Mouse (Mus musculus) activated CD4-positive, CD25-positive, alpha-beta regulatory T cell, adult 4 months (primary cell): ENCODE measurements around the gene Elmo2. TPM values are rescaled to one million over a fixed set of nuclear protein-coding genes. Genes with fewer than 3 reads are reported as not detected.

ENCODE experiments used
- ATAC-seq: one replicate; pipeline ENCODE4 v1.8.0; 2017
- polyA plus RNA-seq, 2 experiments: library from polyadenylated mRNA; unstranded; fragments of 100-300 nt; shearing (Covaris generic); gene quantifications; one replicate each; pipeline ENCODE4 v1.2.1; 2017

The Elmo2 gene
- polyA plus RNA-seq, result 10 to 100 TPM; 30.4 to 35.4 TPM

DNA sequence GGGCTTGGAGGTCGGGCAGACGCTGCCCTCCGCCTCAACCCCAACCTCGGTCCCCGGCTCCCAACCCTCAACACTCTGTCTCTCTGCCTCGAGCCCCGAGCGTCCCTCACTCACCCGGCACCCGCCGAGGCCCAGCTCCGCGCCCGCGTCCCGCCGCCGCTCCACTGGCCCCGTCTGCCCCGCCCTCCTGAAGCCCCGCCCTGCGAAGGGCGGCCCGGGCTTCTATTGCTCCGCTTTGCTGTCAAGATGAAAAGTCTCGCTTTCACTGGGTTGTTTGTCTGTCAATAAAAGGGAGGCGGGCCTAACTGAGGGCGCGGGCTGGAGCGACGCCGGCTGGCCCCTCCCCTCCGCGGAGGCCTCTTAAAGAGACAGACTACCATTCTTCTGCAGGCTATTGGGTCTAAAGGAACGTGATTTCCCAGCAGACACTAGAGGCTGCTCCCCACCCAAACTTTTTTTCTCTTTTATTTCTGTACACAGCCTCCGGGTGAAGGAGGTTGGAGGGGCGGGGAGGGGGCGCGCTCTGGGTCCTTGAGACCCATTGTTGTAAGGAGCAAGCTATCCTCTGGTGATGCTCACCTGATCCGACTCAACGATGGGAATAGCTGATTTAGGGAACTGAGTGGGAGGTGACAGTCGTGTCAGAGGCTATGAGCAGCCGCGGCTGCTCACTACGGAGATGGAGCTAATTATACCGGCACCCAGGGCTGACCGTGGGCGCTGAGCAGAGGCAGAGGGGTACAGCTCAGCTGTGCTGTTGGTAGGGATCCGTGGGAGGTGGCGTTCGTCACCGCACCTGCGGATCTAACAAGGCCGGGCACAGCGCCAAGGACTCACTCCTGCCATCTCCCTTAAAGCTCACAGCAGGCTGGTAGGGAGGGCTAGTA is at the start of gene Elmo2:
Elmo2 (minus strand) TSS at position 176 of the 887 bp plus-strand sequence.
- peak; percentile 97 for ATAC-seq

DNA sequence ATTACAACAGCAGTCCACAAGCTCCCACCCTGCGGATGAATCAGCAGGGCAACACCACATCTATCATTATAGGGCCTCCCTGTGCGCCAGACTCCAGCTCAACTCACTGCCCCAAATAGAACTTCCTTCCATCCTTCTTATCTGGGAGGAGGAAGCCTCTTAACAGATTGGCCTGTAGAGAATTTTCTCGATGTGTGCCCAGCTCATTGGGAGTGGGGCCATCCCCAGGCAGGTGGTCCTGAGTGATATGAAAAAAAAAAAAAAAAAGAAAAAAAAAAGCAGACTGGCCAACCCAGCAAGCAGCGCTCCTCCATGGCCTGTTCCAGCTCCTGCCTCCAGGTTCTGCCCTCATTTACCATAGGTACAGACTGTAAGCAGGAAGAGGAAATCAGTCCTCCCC is 49.7 kb upstream of the Elmo2 start:
- ATAC-seq, result no peak

DNA sequence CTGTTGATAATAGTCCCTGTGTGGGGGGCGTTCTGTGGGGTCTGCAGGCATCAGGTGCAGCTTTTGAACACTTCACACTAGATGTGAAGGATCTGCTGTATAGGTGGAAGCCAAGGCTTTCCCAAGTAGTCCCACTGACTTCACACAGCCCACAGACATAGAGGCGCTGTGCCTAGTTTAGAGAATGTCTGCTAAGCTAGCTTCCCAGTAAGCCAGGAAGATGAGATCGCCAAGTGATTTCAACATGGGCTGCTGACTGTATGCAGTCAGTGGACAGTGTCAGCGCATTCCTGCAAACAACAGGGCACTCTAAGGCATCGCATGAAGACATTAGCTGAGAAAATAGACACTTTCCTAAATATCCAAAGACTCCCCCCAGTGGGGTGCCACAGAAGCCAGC is 49.2 kb upstream of the Elmo2 start:
- ATAC-seq, result no peak

- ATAC-seq, result no peak
Measured at GRCm38 (mm10) chr2:165371066-165371465, 44.8 kb upstream of the Elmo2 start.

- no peak for ATAC-seq
Measured at GRCm38 (mm10) chr2:165370348-165370747, 44.1 kb upstream of the Elmo2 start.

- no peak for ATAC-seq
Measured at GRCm38 (mm10) chr2:165368496-165368895, 42.2 kb upstream of the Elmo2 start, which contains the start of gene Zfp663. Zfp663 (minus strand) TSS chr2:165368729.

DNA sequence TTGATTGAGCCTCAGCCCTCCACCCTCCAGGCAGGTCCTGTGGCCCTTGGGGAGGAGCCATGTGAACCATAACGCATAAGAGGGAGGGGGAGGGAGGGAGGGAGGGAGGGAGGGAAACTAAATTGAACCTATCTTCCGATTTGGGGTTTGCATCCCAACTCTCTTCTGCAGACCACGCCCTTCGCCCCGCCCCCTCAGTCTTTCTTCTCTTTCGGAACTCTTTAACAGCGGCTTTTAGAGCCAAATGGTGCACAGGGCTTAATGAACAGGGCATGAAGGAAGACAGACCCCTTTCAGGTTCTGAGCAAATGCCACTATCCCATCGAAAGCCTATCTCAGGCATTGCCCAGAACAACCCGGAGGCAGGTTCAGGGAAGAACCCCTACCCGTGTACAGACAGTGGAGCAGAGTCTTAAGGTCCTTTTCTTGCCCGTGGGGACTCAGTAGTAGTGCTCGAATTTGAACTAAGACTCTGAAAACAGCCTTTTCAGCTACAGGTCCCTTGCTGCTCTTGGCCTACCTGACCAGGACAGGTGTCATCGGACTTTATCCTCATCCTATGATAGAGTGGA is 41.7 kb upstream of the Elmo2 start:
- no peak for ATAC-seq

DNA sequence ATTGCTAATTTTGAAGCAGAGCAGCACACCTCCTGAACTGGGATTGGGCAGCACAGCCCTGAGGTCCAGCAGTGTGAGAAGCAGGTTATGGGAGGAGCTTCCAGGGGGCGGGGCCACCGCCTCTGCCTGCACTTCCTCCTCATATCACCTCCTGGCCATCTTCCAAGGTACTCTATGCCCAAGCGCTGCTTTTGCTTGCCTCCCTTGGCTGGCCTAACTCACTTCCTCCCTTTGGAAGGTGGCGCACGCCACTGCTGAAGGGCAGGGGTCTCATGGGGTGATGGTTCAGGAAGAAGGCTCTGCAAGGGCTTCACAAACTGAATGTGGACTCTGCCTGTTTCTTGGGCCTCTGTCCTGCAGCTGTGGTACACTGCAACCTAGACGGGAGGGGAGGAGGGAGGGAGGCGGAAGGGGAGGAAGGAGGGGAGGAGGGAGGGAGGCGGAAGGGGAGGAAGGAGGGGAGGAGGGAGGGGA is 40.8 kb upstream of the Elmo2 start:
- ATAC-seq, result no peak

- ATAC-seq, result no peak
Measured at GRCm38 (mm10) chr2:165364334-165365091, 38.2 kb upstream of the Elmo2 start.

DNA sequence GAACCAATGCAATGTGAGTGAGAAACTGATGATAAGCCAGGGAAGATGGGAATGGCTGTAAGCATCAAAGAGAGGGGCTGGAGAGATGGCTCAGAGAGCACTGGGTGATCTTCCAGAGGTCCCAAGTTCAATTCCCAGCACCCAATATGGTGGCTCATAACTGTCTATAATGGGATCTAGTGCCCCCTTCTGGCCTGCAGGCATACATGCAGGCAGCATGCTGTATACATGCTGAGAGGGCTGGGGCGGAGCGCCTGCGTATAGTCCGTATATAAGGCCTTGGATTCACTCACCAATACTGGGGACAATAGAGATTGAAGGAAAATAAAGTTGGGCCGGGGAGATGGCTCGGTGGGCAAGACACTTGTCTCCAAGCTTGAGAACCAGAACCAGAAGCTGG is 37.0 kb upstream of the Elmo2 start:
- ATAC-seq, result no peak

DNA sequence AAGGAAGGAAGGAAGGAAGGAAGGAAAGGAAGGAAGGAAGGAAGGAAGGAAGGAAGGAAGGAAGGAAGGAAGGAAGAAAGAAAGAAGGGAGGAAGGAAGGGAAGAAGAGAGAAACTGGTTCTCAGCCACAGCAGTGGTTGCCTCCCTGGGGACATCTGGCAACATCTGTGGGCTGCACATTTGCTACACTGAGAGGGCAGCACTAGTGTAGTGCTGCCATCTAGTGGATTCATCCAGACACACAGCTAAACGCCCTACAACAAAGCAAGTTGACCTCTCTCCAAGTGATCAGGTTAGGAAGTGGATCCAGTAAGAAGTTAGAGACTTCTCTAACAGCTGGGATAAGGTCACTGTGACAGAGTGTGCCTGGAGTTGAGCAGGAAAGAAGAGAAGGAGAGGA is 34.6 kb upstream of the Elmo2 start:
- ATAC-seq, result no peak

DNA sequence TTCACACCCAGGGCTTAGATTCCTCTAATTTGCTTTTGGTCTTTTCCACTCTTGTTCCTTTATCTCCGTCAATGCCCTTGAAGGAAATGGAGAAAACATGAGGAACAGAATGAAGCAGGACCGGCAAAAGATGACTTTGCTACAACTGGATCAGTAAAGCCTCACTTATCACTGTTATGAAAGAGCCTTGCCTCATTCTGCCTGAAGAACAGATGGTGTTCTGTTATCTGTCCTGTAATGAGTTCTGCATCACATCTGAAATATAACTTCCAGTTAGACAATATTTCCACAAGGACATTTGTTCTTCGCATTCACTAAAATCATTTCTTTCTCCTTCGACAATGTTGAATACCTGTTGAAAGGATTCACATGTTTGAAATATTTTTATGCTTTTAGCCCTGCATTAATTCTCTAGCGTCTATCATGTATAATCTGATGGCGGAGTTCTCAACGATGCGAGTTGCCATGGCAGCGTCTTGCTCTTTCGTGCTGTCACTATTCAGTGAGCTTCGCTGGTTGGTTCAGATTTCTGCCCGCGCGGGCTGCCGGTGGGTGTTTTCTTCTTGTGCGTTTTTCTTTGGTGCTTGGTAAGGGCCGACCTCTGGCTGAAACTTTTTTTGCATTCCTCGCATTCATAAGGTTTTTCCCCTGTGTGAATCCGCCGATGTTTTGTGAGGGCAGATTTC is 25.7 kb upstream of the Elmo2 start:
- no peak for ATAC-seq

DNA sequence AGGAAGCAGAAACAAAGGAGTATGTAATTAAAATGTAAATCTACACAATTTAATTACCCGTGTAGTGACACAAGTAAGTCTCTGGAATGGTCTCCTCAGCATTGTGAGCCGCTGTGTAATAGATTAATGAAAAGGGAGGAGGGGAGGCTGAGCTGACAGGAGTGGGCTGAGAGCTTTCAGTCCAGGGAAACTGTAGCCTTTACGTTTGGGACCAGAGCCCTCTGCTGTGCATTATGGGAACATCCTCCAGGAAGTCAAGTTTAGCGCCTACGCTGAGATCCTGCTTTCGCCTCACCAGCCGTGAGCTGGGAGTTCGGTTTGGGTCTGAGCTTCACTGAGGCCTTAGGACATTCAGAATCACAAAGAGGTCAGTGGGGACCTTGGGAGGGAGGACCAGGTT is 23.2 kb upstream of the Elmo2 start:
- no peak for ATAC-seq

GRCm38 (mm10) chr2:165346180-165346579 is 19.9 kb upstream of the Elmo2 start:
- ATAC-seq, result no peak

GRCm38 (mm10) chr2:165337191-165337590 is 10.9 kb upstream of the Elmo2 start:
- no peak for ATAC-seq

DNA sequence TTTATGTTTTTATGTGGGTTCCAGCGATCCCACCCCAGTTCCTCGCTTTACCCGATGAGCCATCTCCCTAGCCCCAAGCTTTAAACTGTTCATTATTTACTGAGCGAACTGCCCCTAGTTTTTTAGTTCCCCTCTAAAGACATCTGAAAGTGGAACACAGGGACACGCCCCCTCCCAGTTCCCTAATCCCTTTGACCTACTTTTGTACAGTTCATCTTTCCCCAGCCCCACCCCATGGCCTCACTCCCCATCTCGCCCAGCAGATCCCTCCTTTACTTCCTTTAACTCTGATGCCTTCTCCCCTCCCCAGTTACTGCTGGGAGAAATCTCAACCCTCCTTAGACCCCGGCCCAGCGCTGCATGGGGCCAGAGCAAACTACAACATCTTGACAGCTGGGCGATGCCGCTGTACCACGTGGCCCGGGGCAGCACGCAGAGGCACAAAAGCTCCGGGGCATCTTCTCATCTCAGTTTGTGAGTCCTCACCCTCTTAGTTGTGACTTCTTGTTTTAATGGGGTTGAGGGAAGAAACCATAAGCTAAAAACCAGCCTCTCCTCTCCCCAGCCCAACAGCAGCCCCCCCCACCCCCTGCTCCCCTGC is 6.4 kb upstream of the Elmo2 start:
- no peak for ATAC-seq

DNA sequence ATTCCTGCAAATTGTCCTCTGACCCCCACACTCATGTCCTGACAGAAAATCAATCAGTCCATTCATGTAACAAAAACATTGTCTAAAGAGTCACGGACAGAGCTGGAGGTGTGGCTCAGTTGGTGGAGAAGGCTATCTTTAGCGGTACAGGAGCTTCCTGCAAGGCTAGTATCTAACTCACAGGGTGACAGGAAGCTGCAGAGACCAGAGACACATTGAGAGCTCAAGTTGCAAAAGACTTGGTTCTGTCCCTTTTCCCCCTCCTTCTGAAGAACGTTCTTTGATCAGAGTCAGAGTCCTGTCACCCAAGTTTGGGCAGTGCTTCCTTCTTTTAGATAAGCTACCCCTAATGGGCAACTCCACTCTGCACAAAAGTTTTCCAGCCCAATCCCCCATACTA is 3.4 kb upstream of the Elmo2 start:
- ATAC-seq, result no peak

DNA sequence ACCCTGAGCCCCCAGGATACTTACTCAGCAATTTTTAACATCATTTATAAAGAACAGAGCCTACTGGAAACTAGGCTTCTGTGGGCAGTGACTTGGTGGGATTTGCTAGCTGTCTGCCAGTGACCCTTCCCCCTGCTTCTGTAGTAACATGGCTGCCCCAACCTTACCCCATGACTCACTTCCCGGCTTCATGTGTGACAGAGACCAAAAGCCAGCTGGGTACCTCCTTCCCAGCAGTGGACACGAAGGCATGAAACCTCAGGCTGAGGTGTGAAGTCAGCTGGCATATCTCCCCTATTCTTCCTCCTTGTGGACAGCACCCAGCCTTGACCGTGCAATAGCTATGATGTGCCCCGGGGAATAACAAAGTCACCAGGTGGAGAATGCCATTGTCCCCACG is 2.5 kb upstream of the Elmo2 start:
- ATAC-seq, result no peak

DNA sequence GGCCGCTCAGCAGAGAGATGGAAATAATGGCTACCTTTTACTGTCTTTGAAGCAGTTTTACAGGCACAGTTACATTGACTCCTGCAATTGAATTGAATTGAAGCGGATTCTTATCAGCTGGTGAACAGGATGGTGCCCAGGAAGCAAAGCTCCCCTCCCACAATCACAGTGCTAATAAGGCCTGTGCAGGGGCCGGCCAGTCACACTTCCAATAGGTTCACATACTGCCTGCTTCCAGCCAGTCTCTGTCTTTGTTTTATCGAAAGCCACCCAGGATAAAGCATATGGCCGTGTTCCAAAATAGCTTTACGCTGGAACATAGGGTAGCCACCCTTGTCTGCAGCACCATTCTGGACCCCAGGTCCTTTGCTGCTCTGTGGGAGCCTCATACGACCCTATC is 1.1 kb upstream of the Elmo2 start:
- ATAC-seq, result no peak

DNA sequence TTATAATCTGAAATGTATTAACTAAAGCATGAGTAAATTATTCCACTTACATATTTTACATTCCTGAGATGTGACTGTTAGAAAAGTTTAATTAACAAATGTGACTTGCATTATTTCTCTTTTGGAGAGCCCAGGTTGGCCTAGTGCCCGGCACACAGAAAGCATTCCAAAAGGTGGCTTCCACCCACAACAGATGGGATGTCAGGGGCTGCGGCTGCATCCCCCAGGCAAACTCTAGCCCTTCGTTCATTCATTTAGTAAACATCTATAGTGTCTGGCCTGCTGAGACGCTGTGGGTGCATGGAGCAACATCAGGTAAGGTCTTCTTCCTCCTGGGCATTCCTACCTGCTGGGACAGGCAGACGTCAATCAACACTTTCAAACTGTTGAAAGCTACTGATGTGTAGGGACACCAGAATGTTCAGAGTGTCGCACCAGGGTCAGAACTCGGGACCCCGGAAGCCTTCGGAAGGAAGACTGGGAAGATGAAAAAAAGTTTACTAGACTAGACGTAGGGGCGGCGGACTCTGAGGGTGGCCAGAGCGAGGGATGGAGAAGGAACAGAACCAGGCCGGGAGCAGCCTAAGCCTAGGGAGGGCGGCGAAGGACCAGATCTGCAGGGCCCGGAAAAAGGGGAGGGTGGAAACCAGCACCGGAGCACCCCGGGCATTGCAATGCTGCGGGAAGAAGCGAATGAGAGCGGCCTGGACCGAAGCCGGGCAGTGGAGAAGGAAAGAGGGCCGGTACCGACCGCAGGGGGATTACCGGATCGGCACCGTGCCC is 567 bp downstream of the Elmo2 start:
- peak; percentile 0 for ATAC-seq

DNA sequence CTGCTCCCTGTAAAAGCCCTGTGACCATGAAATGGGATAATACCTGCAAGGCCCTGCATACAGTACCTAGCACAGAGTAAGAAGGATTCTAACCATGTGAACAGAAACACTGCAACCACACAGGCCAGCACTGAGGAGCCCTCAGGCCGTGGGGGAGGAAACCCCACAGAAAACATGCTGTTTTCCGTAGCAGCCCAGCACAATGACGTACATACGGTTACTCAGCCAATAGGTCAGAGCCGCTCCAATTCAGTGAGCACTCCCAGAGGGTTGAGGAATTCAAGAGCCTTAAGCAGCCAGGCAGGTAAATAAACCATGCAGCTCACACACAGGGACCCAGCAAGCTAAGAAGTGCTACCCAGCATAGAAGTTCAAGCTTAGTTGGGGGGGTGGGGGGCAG is 2.4 kb downstream of the Elmo2 start:
- ATAC-seq, result no peak

- ATAC-seq, result no peak
Measured at GRCm38 (mm10) chr2:165323484-165323883, 2.8 kb downstream of the Elmo2 start.
